Mouse (Mus musculus) ES-E14 (cell line): ENCODE results near the gene Nono.
"Not testable (repeated sequence)": the region's sequence is repeated elsewhere in the genome, so short reads cannot be mapped to it uniquely, and the experiment has no call there.

Experiments
- CHD2 ChIP-seq: IDR thresholded peaks from 2 replicates; pipeline ENCODE4 v1.6.1; 2014; ENCODE audit warnings: mild to moderate bottlenecking, low read depth, low read length, inconsistent platforms
- HCFC1 ChIP-seq: IDR thresholded peaks from 2 replicates; pipeline ENCODE4 v1.6.1; 2012; ENCODE audit warnings: low read length, inconsistent platforms, borderline replicate concordance; ENCODE audit not compliant: insufficient read depth
- MAFK ChIP-seq: IDR thresholded peaks from 2 replicates; pipeline ENCODE4 v1.6.1; 2014; ENCODE audit warnings: mild to moderate bottlenecking, low read depth, low read length, inconsistent platforms; ENCODE audit not compliant: insufficient read depth
- ZC3H11A ChIP-seq: IDR thresholded peaks from 2 replicates; pipeline ENCODE4 v1.6.1; 2012; ENCODE audit warnings: low read depth, mild to moderate bottlenecking, inconsistent platforms, low read length, borderline replicate concordance
- ZNF384 ChIP-seq: IDR thresholded peaks from 2 replicates; pipeline ENCODE4 v1.6.1; 2012; ENCODE audit warnings: low read depth, low read length, inconsistent platforms

DNA sequence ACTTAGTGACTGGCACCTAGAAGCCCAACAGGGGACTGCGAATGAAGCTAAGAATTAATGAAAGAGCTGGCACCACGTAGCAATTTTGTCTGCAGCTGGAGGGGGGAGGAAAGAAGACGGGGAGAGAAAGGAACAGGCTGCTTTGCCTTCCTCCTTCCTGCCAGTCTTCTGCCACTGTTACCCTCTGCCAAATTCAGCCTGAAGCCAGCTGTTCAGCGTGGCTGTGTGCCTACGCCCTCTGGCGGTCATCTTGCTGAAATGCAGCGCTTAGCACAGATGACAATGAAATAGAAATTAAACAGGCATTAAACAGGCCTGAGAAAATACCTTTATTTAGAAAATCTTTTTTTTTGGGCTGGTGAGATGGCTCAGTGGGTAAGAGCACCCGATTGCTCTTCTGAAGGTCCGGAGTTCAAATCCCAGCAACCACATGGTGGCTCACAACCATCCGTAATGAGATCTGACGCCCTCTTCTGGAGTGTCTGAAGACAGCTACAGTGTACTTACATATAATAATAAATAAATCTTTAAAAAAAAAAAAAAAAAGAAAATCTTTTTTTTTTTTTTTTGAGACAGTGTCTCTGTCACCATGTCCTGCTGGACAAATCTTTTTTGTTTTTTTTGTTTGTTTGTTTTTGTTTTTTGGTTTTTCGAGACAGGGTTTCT is 57.5 kb downstream of the Nono start:
- TF ChIP-seq HCFC1, CHD2, ZC3H11A, MAFK: not testable (repeated sequence)
- 0 out of 2 replicates have a peak, but pooled peaks have one; percentile 25 for TF ChIP-seq ZNF384
